Mouse (Mus musculus): ENCODE measurements at regions not wholly inside any gene's neighbourhood (a gene's known extent, or its start where the extent isn't known, plus 50 kb on each side); places are given as distances from the start of the nearest gene placed in this dataset.

DNA sequence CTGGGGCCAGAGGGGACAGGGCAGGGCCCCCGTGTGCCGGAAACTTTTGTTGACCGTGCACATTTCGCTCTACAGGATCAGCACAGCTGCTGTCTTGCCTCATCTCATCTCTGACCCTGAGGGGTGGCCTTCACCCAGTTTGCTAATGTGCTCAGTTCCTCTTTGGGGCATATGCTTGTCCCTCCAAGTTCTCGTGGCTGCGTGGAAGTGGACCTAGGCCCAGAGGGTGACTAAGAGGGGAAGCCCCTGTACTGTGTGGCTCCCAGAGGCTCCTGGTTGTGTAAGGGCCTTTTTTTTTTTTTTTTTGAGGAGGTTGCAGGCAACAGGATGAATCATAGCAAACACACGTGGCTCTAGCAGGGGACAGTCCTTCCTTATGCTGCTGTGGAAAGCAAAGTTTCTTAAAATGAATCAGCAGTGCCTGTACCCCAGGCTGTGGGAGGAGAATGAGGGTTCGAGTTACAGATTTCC is 288.2 kb downstream of the 4933412E24Rik start:
- TF ChIP-seq POLR2A (IDR thresholded peaks at IDR 0.05; ENCODE audit: insufficient read depth, low read depth, low read length), result no peak
- TF ChIP-seq CTCF (IDR thresholded peaks at IDR 0.05; ENCODE audit: insufficient read depth, low read depth, low read length), result no peak

All from olfactory bulb, adult 2 months (tissue).